Mouse (Mus musculus): ENCODE results near the gene Tiam1. TPM values are rescaled to one million over a fixed set of nuclear protein-coding genes. Genes with fewer than 3 reads are reported as not detected.

The Tiam1 gene
- total and polyA plus RNA-seq, 2 experiments from 2014 or later, result 20.5 to 42.4 TPM

GRCm38 (mm10) chr16:90027886-90028285, 115.7 kb downstream of the Tiam1 start:
- Histone ChIP-seq H3K4me1 (ENCODE audit: insufficient read depth) (no peaks in the 10 kb centered on the region), H3K27ac (ENCODE audit: low read depth, low read length) (no peak overlapping the region), H3K9me3 (ENCODE audit: low read length) (no peaks in the 10 kb centered on the region), H3K9ac (no peak overlapping the region), H3K4me3 (ENCODE audit: low read depth, low read length) (no peak overlapping the region), H3K27me3 (ENCODE audit: insufficient read depth, low read length) (no peaks in the 10 kb centered on the region), H3K36me3 (ENCODE audit: insufficient read depth) (no peaks in the 10 kb centered on the region), H3K4me2 (ENCODE audit: low read depth) (no peak overlapping the region)
- WGBS, result 42% methylated on average over 3 of the region's 3 CpGs
- no peak for TF ChIP-seq CTCF (IDR thresholded peaks at IDR 0.05; ENCODE audit: low read depth)
- DNase-seq, result no peak
- no peak for ATAC-seq

DNA sequence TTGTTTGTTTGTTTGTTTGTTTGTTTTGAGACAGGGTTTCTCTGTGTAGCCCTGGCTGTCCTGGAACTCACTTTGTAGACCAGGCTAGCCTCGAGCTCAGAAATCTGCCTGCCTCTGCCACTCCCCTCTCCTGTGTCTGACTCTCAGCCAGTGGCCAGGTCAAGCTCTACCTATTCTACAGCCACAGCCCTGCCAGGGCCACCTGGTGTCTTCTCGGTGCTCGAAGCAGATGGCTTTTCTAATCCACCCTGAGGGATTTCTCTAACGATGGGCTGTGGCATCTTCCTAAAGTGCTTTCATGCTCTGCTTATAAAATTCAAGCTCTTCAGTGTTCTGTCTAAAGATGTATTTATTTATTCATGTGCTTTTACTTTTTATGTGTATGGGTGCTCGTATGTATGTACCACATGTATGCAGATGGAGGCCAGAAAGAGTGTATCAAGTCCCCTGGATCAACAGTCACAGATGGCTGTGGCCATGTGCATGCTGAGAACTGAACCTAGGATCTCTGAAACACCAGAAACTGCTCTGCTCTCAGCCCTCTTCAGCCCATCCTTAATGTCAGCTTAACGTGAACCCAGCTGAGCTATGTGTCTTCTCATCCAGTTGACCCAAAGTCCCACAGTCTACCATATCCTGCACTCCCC, 117.9 kb downstream of the Tiam1 start:
- Histone ChIP-seq H3K27me3 (ENCODE audit: insufficient read depth, low read length) (no peaks in the 10 kb centered on the region), H3K9ac (no peak overlapping the region), H3K4me1 (ENCODE audit: insufficient read depth) (no peaks in the 10 kb centered on the region), H3K4me3 (ENCODE audit: low read depth, low read length) (no peak overlapping the region), H3K36me3 (ENCODE audit: insufficient read depth) (no peaks in the 10 kb centered on the region), H3K9me3 (ENCODE audit: low read length) (no peaks in the 10 kb centered on the region), H3K4me2 (ENCODE audit: low read depth) (no peak overlapping the region), H3K27ac (ENCODE audit: low read depth, low read length) (no peak overlapping the region)
- no peak for TF ChIP-seq CTCF (IDR thresholded peaks at IDR 0.05; ENCODE audit: low read depth)
- WGBS, result 85% methylated on average over 6 of the region's 6 CpGs
- no peak for DNase-seq
- ATAC-seq, result no peak

GRCm38 (mm10) chr16:90023665-90024010, 119.9 kb downstream of the Tiam1 start:
- no peaks in the 10 kb centered on the region for H3K4me1 ChIP-seq (ENCODE audit: insufficient read depth)
- H3K27ac ChIP-seq (ENCODE audit: low read depth, low read length), result no peak overlapping the region
- H3K9me3 ChIP-seq (ENCODE audit: low read length), result no peaks in the 10 kb centered on the region
- no peaks in the 10 kb centered on the region for H3K36me3 ChIP-seq (ENCODE audit: insufficient read depth)
- DNase-seq (no peak), ATAC-seq (no peak)
- WGBS, result 96% methylated on average over 8 of the region's 8 CpGs
- H3K4me3 ChIP-seq (ENCODE audit: low read depth, low read length), result no peak overlapping the region
- H3K4me2 ChIP-seq (ENCODE audit: low read depth), result no peak overlapping the region
- H3K27me3 ChIP-seq (ENCODE audit: insufficient read depth, low read length), result no peaks in the 10 kb centered on the region
- TF ChIP-seq CTCF (IDR thresholded peaks at IDR 0.05; ENCODE audit: low read depth), result no peak
- H3K9ac ChIP-seq, result no peak overlapping the region

GRCm38 (mm10) chr16:90022932-90023664, 120.5 kb downstream of the Tiam1 start:
- Histone ChIP-seq H3K27me3 (ENCODE audit: insufficient read depth, low read length) (no peaks in the 10 kb centered on the region), H3K4me1 (ENCODE audit: insufficient read depth) (no peaks in the 10 kb centered on the region), H3K36me3 (ENCODE audit: insufficient read depth) (no peaks in the 10 kb centered on the region), H3K27ac (ENCODE audit: low read depth, low read length) (no peak overlapping the region), H3K4me2 (ENCODE audit: low read depth) (no peak overlapping the region), H3K4me3 (ENCODE audit: low read depth, low read length) (no peak overlapping the region), H3K9ac (no peak overlapping the region), H3K9me3 (ENCODE audit: low read length) (no peaks in the 10 kb centered on the region)
- DNase-seq (no peak), ATAC-seq (no peak)
- WGBS, result 87% methylated on average over 18 of the region's 18 CpGs
- TF ChIP-seq CTCF (IDR thresholded peaks at IDR 0.05; ENCODE audit: low read depth), result no peak

DNA sequence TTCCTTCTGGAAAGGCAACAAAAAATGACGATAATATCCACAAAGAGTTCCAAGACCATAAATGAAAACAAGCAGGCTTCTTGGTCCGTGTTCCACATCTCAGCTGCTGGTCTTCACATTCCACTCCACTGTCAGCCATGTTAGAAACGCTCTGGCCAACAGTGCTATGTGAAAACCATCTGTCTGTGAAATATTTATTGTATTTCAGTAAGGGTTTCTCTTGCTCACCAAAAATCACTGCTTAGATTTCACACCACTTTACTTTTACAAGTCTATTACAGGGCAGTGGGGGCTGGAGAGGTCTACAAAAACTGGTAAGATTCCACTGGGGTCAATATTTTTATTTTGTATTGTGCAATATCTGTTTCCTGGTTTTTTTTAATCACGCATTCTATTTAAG, 127.5 kb downstream of the Tiam1 start:
- WGBS, result 77% methylated on average over 4 of the region's 4 CpGs
- Histone ChIP-seq H3K27ac (ENCODE audit: low read depth, low read length) (no peak overlapping the region), H3K9ac (no peak overlapping the region), H3K4me2 (ENCODE audit: low read depth) (no peak overlapping the region), H3K4me1 (ENCODE audit: insufficient read depth) (no peaks in the 10 kb centered on the region), H3K36me3 (ENCODE audit: insufficient read depth) (no peaks in the 10 kb centered on the region), H3K4me3 (ENCODE audit: low read depth, low read length) (no peak overlapping the region), H3K9me3 (ENCODE audit: low read length) (no peaks in the 10 kb centered on the region), H3K27me3 (ENCODE audit: insufficient read depth, low read length) (no peaks in the 10 kb centered on the region)
- no peak for TF ChIP-seq CTCF (IDR thresholded peaks at IDR 0.05; ENCODE audit: low read depth)
- DNase-seq (no peak), ATAC-seq (no peak)

GRCm38 (mm10) chr16:90014596-90014995, 129.0 kb downstream of the Tiam1 start:
- ATAC-seq, result no peak
- no peaks in the 10 kb centered on the region for H3K27me3 ChIP-seq (ENCODE audit: insufficient read depth, low read length)
- H3K4me3 ChIP-seq (ENCODE audit: low read depth, low read length), result no peak overlapping the region
- no peak for DNase-seq
- no peak overlapping the region for H3K27ac ChIP-seq (ENCODE audit: low read depth, low read length)
- no peak overlapping the region for H3K4me2 ChIP-seq (ENCODE audit: low read depth)
- no peaks in the 10 kb centered on the region for H3K4me1 ChIP-seq (ENCODE audit: insufficient read depth)
- no peak overlapping the region for H3K9ac ChIP-seq
- TF ChIP-seq CTCF (IDR thresholded peaks at IDR 0.05; ENCODE audit: low read depth), result no peak
- no peaks in the 10 kb centered on the region for H3K36me3 ChIP-seq (ENCODE audit: insufficient read depth)
- H3K9me3 ChIP-seq (ENCODE audit: low read length), result no peaks in the 10 kb centered on the region
- 88% methylated on average over 9 of the region's 9 CpGs for WGBS

DNA sequence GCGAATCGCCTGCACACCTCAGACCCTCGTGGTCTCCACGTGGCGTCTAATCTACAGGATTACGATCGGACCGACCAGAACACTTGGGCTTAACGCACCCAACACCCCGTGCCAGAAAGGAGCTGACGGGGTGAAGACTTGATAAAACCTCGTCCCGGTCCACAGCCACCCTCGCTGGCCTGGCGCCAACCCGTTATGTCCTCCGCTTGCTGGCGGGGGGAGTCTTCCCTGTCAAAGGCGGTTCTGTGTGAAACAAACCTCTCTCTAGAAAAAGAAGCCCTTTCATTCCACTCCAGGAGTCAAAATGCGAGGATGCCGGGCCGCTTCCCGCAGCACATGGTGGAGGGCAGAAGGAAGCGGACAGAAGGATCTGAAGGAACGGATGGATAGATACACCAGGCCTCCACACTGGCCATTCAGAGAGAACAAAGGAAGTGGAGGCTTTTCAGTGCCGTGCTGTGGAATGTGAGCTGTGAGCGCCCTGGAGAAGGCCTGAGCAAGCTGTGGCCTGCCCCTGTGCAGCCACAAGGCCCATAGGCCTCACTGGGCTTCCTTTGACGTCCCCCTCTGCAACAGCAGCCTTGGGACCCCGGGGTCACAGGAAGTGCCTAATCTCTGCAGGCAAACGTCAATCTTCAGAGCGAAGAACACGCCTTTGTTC, 131.9 kb downstream of the Tiam1 start:
- Histone ChIP-seq H3K4me1 (ENCODE audit: insufficient read depth) (no peaks in the 10 kb centered on the region), H3K4me2 (ENCODE audit: low read depth) (no peak overlapping the region), H3K36me3 (ENCODE audit: insufficient read depth) (no peaks in the 10 kb centered on the region), H3K4me3 (ENCODE audit: low read depth, low read length) (no peak overlapping the region), H3K27ac (ENCODE audit: low read depth, low read length) (no peak overlapping the region), H3K9ac (no peak overlapping the region), H3K27me3 (ENCODE audit: insufficient read depth, low read length) (no peaks in the 10 kb centered on the region), H3K9me3 (ENCODE audit: low read length) (no peaks in the 10 kb centered on the region)
- DNase-seq (no peak), ATAC-seq (peak; percentile 57; the same call in 1 of the 2 replicates)
- WGBS, result 77% methylated on average over 32 of the region's 32 CpGs
- TF ChIP-seq CTCF (IDR thresholded peaks at IDR 0.05; ENCODE audit: low read depth), result no peak
